Mouse (Mus musculus) thymus, postnatal 4 days (tissue): Measurements from ENCODE around the gene Akap11.
A peak's percentile ranks its signal among the peaks of the same experiment; 100 is the strongest.

Source experiments
- DNase-seq: peaks from one replicate; pipeline ENCODE4 v3.0.0; 2021

Akap11 gene

DNA sequence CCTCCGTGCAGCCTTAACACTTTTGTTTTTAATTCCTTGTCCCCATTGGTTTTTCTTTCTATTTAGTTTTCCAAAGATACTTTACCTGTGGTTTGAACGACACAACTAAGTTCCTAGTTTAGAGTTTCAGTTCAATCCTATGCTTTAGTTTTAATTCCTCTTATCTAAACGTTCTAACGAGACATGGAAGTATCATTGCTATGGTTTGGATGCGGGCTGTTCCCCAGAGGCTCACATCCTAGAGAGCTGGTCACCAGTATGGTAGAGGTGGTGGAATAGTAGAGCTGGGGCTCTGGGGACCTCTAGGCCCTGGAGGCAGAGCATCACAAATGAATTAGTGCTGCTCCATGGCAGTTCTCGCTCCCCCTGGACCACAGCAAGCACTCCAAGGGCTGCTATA is 9.7 kb downstream of the Akap11 start:
- no peak for DNase-seq

DNA sequence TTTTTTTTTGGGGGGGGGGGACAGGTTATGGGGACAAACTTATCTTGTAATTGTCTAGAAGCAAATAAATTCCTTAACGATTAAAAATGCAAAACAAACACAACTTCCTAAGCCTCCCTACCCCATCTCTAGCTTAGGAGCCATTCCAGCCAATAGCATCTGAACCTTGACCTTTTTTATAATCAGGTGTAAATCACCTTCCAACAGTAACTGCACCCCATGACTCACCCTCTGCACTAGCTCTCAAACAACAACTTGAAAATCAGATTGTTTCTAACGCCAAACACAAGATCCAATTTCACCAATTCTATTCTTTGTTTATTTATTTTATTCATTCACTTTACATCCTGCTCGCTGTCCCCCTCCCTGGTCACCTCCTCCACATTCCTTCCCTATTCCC is 10.1 kb downstream of the Akap11 start:
- no peak for DNase-seq

DNA sequence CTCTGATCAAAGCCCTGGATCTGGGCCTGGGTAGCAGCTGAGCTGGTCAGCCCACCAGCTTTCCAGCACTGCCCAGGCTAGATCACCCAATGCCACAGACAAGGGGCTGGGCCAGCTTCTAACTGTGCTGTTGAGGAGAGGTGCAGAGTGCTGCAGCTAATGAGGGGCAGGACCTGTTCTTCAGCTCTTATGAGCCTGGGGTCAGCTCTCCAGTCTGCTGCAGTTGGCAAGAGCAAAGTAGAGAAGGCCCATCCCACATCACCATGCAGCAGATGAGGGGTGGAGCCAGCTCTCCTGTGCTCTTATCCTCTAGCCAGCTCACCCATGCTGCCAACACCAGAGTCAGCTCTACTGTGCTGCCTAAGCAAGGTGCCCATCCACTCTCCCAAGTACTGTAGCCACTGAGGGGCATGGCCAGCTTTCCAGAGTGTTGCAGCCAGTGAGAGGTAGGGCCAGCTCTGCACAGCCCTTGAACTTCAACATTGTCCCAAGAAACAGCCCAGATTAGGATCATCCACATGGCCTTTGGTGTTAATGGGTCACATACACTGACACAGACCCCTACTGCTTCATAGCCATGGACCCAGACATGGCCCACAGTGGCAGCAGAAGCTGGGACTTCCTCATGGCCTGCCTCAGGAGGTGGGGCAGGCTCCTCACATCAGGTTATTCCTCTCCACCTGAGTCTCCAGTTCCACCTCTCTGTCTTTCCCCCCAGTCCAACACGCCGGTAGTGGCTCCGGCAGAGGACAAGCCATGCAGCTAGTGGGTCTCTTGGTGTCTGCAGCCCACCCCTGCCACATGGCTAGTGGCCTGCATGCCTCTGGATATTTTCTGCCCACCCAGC is 10.8 kb downstream of the Akap11 start:
- DNase-seq = no peak

DNA sequence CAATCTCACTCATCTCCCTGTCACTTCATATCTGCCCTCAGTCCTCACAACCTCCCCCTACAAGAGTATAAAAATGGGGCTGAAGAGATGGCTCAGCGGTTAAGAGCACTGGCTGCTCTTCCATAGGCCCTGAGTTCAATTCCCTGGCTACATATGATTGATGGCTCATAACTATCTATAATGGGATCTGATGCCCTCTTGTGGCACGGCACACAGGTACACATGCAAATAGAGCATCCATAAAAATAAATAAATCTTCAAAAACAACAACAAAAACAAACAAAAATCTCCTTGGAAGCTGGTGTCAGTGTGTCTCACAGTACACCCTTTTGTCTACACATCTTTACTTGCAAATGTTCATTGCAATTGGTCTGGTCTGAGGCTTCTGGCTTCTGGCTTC is 11.5 kb downstream of the Akap11 start:
- no peak for DNase-seq

DNA sequence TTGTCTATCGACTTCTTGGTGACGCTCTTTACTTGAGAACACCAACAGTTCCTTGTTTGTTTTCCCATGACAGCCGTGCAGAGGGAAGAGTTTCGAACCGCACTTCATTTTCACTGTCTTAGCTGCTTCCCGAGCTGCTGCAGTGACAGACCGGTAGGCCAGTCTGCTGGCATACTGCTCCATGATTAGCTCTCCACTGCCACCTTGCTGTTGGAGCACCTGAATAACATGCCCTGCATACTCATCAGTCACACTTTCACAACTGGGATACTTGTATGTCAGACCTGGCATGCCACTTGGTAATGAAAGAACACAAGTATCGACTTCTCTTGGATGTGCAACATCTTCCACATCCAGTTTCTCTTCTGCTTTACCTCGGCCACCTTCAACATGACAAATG is 25.9 kb downstream of the Akap11 start:
- DNase-seq = peak; percentile 30

DNA sequence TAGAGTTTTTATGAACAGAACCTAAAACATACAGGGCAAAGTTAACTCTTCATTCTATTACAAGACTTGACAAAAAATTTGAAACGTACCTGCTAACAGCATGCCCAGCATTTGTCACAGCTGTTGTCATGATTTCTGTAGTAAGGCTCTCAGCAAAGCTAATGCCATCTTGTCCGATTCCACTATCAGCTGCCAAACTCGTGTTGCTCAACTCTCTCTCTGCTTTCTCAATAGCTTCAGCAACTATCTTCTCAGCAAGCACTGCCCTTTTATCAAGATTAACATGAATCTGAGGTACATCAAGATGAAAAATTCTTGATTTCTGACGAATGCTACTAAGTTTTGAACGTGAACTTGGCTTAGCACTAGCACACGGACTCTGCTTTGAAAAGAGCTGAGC is 26.8 kb downstream of the Akap11 start:
- DNase-seq = no peak

DNA sequence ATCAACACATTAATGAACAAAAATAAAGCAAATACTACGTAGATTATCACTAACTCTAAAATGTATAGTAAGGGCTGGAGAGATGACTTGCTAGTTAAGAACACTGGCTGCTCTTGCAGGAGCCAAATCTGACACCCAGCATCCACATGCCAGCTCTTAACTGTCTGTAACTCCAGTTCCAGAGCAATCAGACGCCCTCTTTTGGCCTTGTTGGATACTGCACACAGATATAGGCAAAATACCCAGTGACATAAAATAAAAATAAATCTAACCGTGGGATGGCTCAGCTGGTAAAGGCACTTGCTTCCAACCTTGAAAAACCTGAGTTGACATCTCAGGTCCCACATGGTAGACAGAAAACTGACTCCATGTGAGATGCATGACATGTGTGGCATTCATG is 36.0 kb downstream of the Akap11 start:
- DNase-seq = no peak

DNA sequence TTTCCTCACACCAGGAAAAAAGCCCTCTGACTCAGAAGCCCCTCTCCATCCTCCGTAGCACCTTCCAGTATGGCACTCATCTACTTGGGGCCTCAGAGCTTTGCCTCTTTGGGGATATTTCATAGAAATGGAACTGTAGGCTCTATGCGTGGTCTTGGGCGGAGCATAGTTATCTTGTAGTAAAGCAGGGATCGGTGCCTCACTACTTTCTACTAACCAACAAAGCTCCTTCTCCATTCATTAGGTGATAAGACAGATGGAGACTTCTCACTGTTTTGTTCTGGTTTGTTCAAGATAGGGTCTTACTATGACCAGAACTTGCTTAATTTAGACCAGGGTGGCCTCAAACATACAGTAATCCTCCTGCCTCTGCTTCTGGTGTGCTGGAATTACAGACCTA is 39.9 kb downstream of the Akap11 start:
- DNase-seq = no peak

DNA sequence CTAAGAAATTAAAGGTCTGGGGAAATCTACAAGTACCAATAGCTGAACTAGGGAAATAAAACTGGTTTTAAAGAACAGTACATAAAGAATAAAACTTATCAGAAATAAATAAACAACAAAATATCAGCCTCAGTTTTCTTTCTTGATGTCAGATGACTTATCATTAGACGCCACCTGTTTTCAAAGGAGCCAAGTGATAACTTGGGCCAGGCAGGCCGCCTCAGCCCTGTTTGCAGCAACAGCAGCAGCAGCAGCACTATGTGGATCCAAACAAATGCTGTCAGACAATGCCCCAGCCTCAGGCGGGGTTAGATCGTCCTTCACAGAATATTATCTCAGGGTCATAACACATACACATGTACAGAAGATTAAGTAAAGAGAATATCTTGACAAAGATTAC is 41.4 kb downstream of the Akap11 start:
- DNase-seq = no peak

DNA sequence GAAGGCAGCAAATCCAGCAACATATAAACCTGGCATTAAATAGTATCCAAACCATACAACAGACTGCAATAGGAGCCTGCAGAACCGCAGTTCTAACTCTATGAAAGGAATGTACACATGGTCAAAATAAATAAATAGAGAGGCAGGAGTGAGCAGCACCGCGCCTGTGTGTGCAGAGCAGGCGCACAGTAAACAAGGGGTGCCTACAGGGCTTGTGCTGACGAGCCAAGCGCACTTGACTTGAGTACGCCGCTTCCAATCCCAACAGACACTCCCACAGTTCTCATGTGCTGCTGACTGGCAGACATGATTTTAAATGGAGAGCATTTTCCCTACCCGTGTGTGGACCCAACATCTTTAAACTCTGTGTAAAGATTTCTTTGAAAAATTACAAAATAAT is 44.0 kb downstream of the Akap11 start:
- no peak for DNase-seq

DNA sequence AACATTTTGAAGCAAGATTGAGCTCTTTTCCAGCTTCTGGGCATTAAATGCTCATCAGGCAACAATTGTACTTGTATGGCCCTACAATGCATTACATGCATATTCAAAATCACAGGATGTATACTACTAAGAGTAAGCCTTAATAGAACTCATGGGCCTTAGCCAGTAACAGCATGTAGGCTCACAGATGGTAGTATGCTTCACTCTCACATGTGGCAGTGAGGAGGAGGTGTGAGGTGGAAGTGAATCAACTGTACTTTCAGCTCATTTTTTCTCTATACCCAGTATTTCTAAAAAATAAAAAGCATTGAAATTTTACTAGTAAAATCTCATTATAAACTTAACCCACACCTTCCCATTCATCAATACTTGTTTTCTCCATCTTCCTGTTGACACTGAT is 45.2 kb downstream of the Akap11 start:
- no peak for DNase-seq

DNA sequence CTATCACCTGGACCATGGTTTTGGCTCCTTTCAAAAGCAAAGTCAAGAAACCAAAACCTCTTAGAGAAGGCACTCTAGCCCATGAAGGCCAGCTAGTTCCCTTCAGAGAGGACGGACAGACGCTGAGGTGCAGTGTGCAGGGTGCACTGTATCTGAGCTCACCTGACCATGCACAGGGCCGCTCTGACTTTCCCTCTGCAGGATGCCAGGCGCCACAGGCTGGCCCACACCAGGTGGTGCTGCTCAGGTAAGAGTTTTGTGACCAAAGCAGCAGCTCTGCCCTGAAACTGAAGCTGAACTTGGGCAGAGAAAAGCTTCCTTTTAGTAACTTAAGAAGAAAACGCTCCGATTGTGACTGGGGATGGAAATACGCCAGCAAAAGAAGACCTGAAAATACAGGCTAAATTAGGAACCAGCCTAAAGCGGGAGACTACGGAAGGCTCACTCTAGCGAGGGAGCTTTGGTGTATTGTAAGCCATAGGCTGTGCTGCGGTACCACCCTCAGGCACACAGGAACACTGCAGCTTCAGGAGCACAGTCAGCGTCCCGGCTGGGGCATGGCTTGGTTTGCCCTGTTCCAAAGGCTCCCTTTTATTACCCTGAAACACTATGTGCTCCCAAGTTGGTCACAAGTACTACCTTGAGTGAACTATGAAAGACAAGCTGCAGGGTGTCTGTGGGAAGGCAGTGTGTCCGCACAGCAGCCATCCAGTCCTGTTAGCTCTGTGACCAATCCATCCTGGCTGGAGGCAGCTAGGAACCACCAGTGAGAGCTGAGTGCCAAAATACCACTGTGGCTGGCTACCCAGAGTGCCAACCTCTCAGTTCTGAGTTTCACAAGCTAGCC is 54.0 kb downstream of the Akap11 start:
- DNase-seq = peak; percentile 75

DNA sequence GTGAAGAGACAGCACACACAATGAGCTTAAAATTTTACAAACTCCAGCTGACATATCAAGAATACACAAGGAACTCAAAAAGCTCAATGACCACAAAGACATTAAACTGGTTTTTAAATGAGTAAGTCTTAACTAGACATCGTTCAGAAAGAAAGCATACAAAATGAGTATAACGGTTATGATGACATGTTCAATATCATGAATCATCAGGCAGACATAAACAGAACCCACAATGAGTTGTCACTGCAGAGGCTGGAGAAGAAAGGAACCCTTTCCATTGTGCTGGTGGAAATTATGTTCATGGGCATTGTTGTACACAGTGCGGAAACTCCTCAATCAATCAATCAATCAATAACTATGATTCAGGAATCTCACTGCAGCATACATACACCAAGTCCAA is 62.5 kb downstream of the Akap11 start:
- DNase-seq = no peak

DNA sequence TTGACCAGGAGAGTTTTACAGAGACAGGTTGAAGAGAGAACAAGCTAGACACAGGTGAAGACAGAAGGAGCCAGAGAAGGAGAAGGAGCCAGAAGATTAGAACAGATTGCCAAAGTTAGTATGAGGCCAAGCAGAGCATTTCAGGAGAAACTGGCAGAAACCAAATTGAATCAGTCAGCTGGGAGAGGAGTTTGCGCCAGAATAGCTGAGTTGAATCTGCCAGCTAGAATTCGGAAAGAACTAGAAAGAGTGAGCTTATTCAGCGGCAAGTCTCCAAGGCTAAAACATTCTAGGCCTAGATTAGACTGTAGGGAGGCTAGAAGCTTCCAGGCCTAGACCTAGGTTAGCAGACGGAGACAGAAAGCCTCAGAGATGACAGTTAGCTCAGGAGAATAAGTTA is 65.9 kb downstream of the Akap11 start:
- DNase-seq = no peak

DNA sequence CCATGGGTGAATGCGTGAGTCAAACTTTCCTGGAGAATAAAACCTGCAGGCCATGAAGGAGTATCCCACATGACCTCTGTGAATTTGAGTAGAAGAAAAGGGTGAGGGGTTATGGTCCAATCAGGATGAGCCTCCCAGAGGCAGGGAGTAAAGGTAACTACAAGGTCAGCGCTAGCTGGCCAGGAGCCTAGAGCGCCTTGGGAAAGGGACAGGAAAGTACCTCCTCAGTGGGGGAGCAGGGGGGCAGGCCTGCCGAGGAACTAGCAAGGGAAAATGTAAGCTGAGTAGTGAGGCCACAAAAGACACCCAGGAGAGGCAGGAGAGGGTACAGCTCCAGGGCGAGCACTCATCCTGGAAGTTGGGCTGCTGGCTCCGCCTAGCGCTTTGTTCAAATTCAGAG is 67.6 kb downstream of the Akap11 start:
- DNase-seq = no peak

DNA sequence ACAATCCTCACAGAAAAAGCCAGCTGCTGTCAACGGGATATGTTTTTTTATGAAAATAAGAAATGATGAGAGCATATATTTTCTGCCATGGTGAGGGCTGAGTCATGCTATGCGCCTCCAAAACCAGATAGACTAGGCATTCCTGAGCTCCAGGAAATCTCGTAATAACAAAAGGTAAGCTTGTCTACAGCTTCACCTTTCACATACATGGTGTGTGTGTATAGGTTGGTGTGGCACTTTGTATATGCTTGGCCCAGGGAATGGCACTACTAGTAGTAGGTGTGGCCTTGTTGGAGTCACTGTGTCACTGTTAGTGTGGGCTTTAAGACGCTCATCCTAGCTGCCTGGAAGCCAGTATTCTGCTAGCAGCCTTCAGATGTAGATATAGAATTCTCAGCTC is 68.6 kb downstream of the Akap11 start:
- DNase-seq = no peak

DNA sequence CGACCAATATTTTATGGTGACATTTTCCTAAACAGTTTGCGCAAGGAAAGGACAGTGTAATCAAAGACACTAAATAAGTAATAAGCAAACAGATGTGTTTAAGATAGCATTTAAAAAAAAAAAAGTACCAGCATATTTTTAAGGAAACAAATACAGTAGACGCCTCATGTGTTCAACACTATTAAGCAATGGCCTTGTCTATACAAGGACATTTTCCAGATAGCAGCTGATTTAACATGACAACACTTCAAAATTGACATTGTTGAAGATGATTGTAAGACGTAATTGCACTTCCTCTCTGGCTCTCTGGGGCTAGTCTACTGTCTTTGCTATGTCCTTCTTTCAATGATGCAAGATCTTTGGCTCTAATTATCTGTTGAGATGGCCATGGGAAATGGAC is 72.3 kb downstream of the Akap11 start:
- DNase-seq = no peak

DNA sequence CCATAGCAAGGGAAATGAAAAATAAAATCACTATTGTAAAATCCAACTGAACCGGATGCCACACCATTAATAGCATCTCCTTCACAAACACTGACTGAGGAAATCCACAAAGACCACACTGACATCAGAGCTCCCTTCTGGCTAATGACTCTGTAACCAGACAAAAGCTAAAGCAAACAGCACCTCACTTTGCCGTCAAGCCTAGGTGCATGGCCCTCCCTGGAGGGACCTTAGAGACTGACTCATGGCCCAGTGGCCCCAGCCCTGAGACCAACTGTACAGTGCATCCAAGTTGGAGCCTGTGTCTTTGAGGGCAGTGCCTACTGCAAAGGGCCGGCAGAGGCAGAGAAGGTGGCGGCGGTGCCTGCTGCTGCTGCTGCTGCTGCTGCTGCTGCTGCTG is 77.5 kb downstream of the Akap11 start:
- DNase-seq = no peak

DNA sequence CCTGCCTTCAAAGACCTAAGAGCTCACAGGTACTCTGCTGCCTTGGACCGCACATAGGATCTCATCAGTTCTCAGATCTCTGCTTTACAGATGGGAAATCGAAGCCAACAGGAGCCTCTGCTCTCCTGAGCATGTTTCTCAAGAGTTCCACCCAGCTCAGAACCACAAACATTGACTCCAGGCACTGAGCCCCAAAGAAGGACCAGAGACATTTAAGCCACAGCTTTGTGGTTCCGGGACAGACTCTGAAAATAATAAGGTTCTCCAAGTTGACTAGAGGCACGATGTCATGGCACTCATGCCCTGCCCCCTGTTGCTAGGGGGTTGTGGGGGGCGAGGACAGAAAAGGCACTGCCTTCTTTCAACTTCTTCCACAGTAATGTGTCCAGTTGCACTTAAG is 77.9 kb downstream of the Akap11 start:
- peak; percentile 10 for DNase-seq

DNA sequence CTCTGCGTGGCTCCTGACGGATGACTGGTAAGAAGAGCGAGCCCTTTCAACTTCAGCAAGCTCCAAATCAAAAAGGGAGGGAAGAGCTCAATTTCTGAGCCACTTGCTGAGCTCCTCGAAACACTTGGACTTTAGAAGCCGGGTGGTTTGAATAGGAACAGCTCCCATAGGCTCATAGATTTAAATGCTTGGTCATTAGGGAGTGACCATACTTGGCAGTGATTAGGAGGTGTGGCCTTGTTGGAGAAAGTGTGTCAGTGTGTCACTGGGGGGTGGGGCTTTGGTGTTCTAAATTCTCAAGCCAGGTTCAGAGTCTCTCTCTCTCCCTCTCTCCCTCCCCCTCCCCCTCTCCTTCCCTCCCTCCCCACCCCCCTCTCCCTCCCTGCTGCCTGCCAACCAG is 81.6 kb downstream of the Akap11 start:
- DNase-seq = no peak

DNA sequence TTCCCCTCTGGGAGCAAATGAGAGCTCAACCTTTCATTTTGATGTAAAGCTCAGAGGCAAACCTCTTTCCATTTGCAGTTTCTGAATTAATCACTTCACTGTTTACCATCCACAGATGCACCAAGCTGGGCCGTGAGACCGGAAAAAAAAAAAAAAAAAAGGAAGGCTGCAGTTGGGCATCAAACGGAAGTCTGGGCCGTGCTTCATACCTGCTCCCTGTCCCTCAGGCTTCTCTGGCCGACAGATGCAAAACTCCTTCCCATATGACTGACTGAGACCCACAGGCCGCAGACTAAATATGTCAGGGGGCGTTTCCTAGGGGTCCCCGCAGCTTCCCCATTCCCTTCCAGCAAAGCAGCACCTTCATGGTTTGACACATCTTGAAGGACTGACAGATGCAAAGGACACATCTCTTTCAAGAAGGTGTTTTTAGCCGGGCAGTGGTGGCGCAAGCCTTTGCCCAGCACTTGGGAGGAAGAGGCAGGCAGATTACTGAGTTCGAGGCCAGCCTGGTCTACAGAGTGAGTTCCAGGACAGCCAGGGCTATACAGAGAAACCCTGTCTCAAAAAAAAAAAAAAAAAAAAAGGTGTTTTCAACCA is 87.7 kb downstream of the Akap11 start:
- DNase-seq = no peak

DNA sequence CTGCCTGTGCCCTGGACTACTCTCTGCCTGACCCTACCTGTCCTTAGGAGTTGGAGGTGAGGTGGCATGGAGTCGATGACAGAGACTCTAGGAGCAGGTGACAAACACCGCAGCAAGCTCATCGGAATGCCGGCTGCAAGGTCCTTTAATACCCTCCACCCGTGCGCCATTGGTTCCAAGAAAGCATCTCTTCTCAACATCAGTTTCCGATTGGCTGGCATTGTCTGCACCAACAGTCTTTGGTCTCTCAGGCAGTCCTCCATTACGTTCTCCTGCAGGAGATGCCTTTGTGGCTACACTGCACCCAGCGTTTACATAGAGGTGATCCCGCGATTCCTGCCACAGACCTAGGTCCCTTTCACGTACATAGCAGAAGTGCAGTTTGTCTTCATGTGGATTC is 88.6 kb downstream of the Akap11 start:
- no peak for DNase-seq

DNA sequence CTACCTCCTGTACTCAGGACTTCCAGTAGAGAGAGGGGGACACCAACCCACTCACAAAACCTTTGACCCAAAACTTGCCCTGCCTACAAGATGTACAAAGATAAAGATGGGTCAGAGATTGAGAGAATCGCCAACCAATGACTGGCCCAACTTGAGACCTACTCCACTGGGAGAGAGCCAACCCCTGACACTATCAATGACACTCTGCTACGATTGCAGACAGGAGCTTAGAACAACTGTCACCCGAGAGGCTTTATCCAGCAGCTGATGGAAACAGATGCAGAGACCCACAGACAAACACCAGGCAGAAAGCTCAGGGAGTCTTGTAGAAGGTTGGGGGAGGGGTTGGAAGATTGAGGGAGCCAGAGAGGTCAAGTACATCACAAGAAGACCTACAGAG is 89.1 kb downstream of the Akap11 start:
- DNase-seq = no peak
